Mouse (Mus musculus) layer of hippocampus, postnatal 25 days (tissue): ENCODE measurements around the gene Dtx4. TPM values are rescaled to one million over a fixed set of nuclear protein-coding genes. Genes with fewer than 3 reads are reported as not detected.

Source experiments
- DNase-seq, 2 experiments: peaks; one replicate each; pipeline ENCODE4 v3.0.0; 2022; ENCODE audit warnings: mixed read lengths in 2 of 2, low spot score in 1 of 2; ENCODE audit errors: extremely low spot score in 1 of 2
- total RNA-seq, 2 experiments: library from RNA; stranded (reverse); gene quantifications; 2 replicates each; pipeline ENCODE4 v1.2.3; 2021

Gene Dtx4
- total RNA-seq, 2 experiments from 2014 or later, result 32.8 to 34.8 TPM

GRCm38 (mm10) chr19:12427605-12428004 is 73.6 kb downstream of the Dtx4 start, which contains the start of gene Pfpl:
TSS of gene Pfpl (plus strand) at chr19:12427905.
- no peak for DNase-seq

GRCm38 (mm10) chr19:12427101-12427500 is 74.2 kb downstream of the Dtx4 start:
- no peak for DNase-seq

GRCm38 (mm10) chr19:12421680-12422079 is 79.6 kb downstream of the Dtx4 start:
- DNase-seq, result no peak

- DNase-seq, result no peak
Measured at GRCm38 (mm10) chr19:12420555-12420954, 80.7 kb downstream of the Dtx4 start.

- no peak for DNase-seq
Measured at GRCm38 (mm10) chr19:12418312-12418711, 82.9 kb downstream of the Dtx4 start.

- no peak for DNase-seq
Measured at GRCm38 (mm10) chr19:12417361-12417760, 83.9 kb downstream of the Dtx4 start, which contains the start of gene Olfr1441. TSS of gene Olfr1441 (plus strand) at chr19:12417433.

Other genes starting within 250 kb of the Dtx4 start
- gene Olfr235, start 240.4 kb downstream of the Dtx4 start, total RNA-seq, result not detected
- gene Olfr1434, start 221.6 kb downstream of the Dtx4 start, total RNA-seq, result not detected
- gene Olfr1436, start 202.3 kb downstream of the Dtx4 start, total RNA-seq, result not detected
- gene Olfr1437, start 176.4 kb downstream of the Dtx4 start, total RNA-seq, result not detected
- gene Olfr1438-ps1, start 165.5 kb downstream of the Dtx4 start, total RNA-seq, result not detected
- not detected for gene Olfr1440, start 114.2 kb downstream of the Dtx4 start, total RNA-seq
- not detected for gene Olfr1441, start 84.0 kb downstream of the Dtx4 start, total RNA-seq
- not detected for gene Pfpl, start 73.5 kb downstream of the Dtx4 start, total RNA-seq
- gene Mpeg1, start 40.7 kb downstream of the Dtx4 start, total RNA-seq, result 1 to 10 TPM; 8.1 to 9.5 TPM
- 1 to 10 TPM; 1.3 to 2.0 TPM for gene Fam111a, start 44.3 kb upstream of the Dtx4 start, total RNA-seq
- not detected for gene Gm4952, start 98.5 kb upstream of the Dtx4 start, total RNA-seq
- under 1 TPM in 1 of 2 experiments, not detected in 1; 0.22 TPM for gene Glyat, start 131.9 kb upstream of the Dtx4 start, total RNA-seq
- not detected for gene Olfr1442, start 169.0 kb upstream of the Dtx4 start, total RNA-seq
- gene Olfr1443, start 176.7 kb upstream of the Dtx4 start, total RNA-seq, result not detected
- gene Keg1, start 194.3 kb upstream of the Dtx4 start, total RNA-seq, result not detected